Mouse (Mus musculus) large intestine, adult 2 months (tissue): ENCODE data around the gene 4930562C15Rik. TPM values are rescaled to one million over a fixed set of nuclear protein-coding genes. Genes with fewer than 3 reads are reported as not detected.
A peak's percentile ranks its signal among the peaks of the same experiment; 100 is the strongest.
"Not testable (repeated sequence)": the region's sequence is repeated elsewhere in the genome, so short reads cannot be mapped to it uniquely, and the experiment has no call there.

ENCODE experiments used
- DNase-seq: peaks from one replicate; pipeline ENCODE4 v3.0.0-alpha.2; 2012; ENCODE audit warnings: low read depth, low spot score
- WGBS: fragments of 180-500 bp; shearing (Covaris S2); methylation state at CpG from one replicate; pipeline ENCODE4 v1.1.7; 2018; 5-methylcytosine and 5-hydroxymethylcytosine counted together
- polyA plus RNA-seq: library from polyadenylated mRNA; depleted of rRNA; stranded (reverse); fragments of >200 nt; gene quantifications from 2 replicates; pipeline ENCODE4 v1.2.3, GENCODE M21; 2012; rRNA removed

4930562C15Rik gene
- not detected in 2 replicates for polyA plus RNA-seq

GRCm38 (mm10) chr16:4835191-4835590 lies at the start of gene 4930562C15Rik:
Gene 4930562C15Rik (plus strand): TSS chr16:4835416.
- DNase-seq = no peak
- WGBS = 77% methylated on average over 3 of the region's 3 CpGs

- 41% methylated on average over 4 of the region's 4 CpGs for WGBS
- no peak for DNase-seq
Measured at GRCm38 (mm10) chr16:4785706-4786105, 49.5 kb upstream of the 4930562C15Rik start.

GRCm38 (mm10) chr16:4788176-4788575 lies 47.0 kb upstream of the 4930562C15Rik start:
- DNase-seq = no peak

- DNase-seq = no peak
- under 1% methylated on average over 29 of the region's 29 CpGs for WGBS
Measured at GRCm38 (mm10) chr16:4789311-4789768, 45.9 kb upstream of the 4930562C15Rik start.

- WGBS = under 1% methylated on average over 51 of the region's 51 CpGs
- peak; percentile 76 for DNase-seq
Measured at GRCm38 (mm10) chr16:4789810-4790559, 45.2 kb upstream of the 4930562C15Rik start, which contains the start of gene Cdip1. Gene Cdip1 (minus strand): TSS chr16:4790292.

GRCm38 (mm10) chr16:4791332-4791731 lies 43.9 kb upstream of the 4930562C15Rik start:
- peak; percentile 47 for DNase-seq
- 18% methylated on average over 2 of the region's 2 CpGs for WGBS

- no peak for DNase-seq
- 78% methylated on average over 4 of the region's 4 CpGs for WGBS
Measured at GRCm38 (mm10) chr16:4796631-4797030, 38.6 kb upstream of the 4930562C15Rik start.

- WGBS = 96% methylated on average over 3 of the region's 3 CpGs
- DNase-seq = no peak
Measured at GRCm38 (mm10) chr16:4818349-4818748, 16.9 kb upstream of the 4930562C15Rik start.

- DNase-seq = not testable (repeated sequence)
- WGBS = 80% methylated on average over 5 of the region's 5 CpGs
Measured at GRCm38 (mm10) chr16:4824466-4824865, 10.8 kb upstream of the 4930562C15Rik start.

- DNase-seq = no peak
- 93% methylated on average over 5 of the region's 5 CpGs for WGBS
Measured at GRCm38 (mm10) chr16:4827639-4828038, 7.6 kb upstream of the 4930562C15Rik start.

- no peak for DNase-seq
- 47% methylated on average over 6 of the region's 6 CpGs for WGBS
Measured at GRCm38 (mm10) chr16:4829271-4829900, 5.8 kb upstream of the 4930562C15Rik start.

- DNase-seq = no peak
- 52% methylated on average over 15 of the region's 15 CpGs for WGBS
Measured at GRCm38 (mm10) chr16:4831650-4832419, 3.4 kb upstream of the 4930562C15Rik start.

- 79% methylated on average over 2 of the region's 2 CpGs for WGBS
- no peak for DNase-seq
Measured at GRCm38 (mm10) chr16:4833858-4834257, 1.4 kb upstream of the 4930562C15Rik start.

GRCm38 (mm10) chr16:4837631-4838030 lies 2.4 kb downstream of the 4930562C15Rik start:
- WGBS = 78% methylated on average over 3 of the region's 3 CpGs
- DNase-seq = no peak

GRCm38 (mm10) chr16:4839552-4839951 lies 4.3 kb downstream of the 4930562C15Rik start:
- 80% methylated on average over 3 of the region's 3 CpGs for WGBS
- no peak for DNase-seq

- no peak for DNase-seq
- 59% methylated on average over 8 of the region's 8 CpGs for WGBS
Measured at GRCm38 (mm10) chr16:4840231-4840630, 5.0 kb downstream of the 4930562C15Rik start.

- WGBS = 72% methylated on average over 3 of the region's 3 CpGs
- no peak for DNase-seq
Measured at GRCm38 (mm10) chr16:4847041-4847440, 11.8 kb downstream of the 4930562C15Rik start.

- WGBS = 89% methylated on average over 2 of the region's 2 CpGs
- no peak for DNase-seq
Measured at GRCm38 (mm10) chr16:4848090-4848489, 12.9 kb downstream of the 4930562C15Rik start.

GRCm38 (mm10) chr16:4850361-4850760 lies 15.1 kb downstream of the 4930562C15Rik start:
- no peak for DNase-seq
- WGBS = 56% methylated on average over 7 of the region's 7 CpGs

GRCm38 (mm10) chr16:4850938-4851628 lies 15.9 kb downstream of the 4930562C15Rik start:
- 64% methylated on average over 5 of the region's 5 CpGs for WGBS
- DNase-seq = no peak
